Mouse (Mus musculus) cerebellum, adult 2 months (tissue): ENCODE results near the gene Hspb8.

Source experiments
- CTCF ChIP-seq: fragments of 200-500 bp; IDR thresholded peaks from 2 replicates; pipeline ENCODE4 v1.5.1; 2011; ENCODE audit warnings: low read depth, mild to moderate bottlenecking, control low read depth, low read length, moderate library complexity, borderline replicate concordance; ENCODE audit not compliant: insufficient read depth
- POLR2A ChIP-seq: fragments of 200-500 bp; IDR thresholded peaks from 2 replicates; pipeline ENCODE4 v1.6.1; 2011; ENCODE audit warnings: low read length, control low read depth, borderline replicate concordance; ENCODE audit not compliant: insufficient read depth

- no peak for TF ChIP-seq CTCF
- TF ChIP-seq POLR2A = no peak
These were observed 34.3 kb upstream of the Hspb8 start for GRCm38 (mm10) chr5:116456796-116457515.
